Mouse (Mus musculus) heart, embryonic 11.5 days (tissue): ENCODE results near the gene Rcc1. TPM values are rescaled to one million over a fixed set of nuclear protein-coding genes. Genes with fewer than 3 reads are reported as not detected.
A peak's percentile ranks its signal among the peaks of the same experiment; 100 is the strongest.

Experiments
- ATAC-seq: fragments of 200-750 bp; cut with Nextera tagmentation; replicated peaks from 2 replicates; pipeline ENCODE4 v1.8.0; 2017; ENCODE audit warnings: moderate library complexity; ENCODE audit not compliant: insufficient number of reproducible peaks, low FRiP score, low TSS enrichment
- H3K27ac ChIP-seq: fragments of 300-500 bp; sonication (generic); 2 replicates; pipeline ENCODE4 v1.5.1; 2014; ENCODE audit warnings: mild to moderate bottlenecking, low read depth, low read length
- H3K27me3 ChIP-seq: fragments of 300-500 bp; sonication (generic); 2 replicates; pipeline ENCODE4 v1.6.1; 2014; ENCODE audit warnings: mild to moderate bottlenecking, low read length, mixed read lengths; ENCODE audit not compliant: control insufficient read depth, insufficient read depth
- H3K36me3 ChIP-seq: fragments of 300-500 bp; sonication (generic); 2 replicates; pipeline ENCODE4 v1.6.1; 2014; ENCODE audit warnings: mild to moderate bottlenecking, low read length, moderate library complexity, mixed read lengths; ENCODE audit not compliant: control insufficient read depth, insufficient read depth
- H3K4me1 ChIP-seq: fragments of 300-500 bp; sonication (generic); 2 replicates; pipeline ENCODE4 v1.6.1; 2014; ENCODE audit warnings: low read length; ENCODE audit not compliant: control insufficient read depth, insufficient read depth
- H3K4me2 ChIP-seq: fragments of 300-500 bp; sonication (generic); 2 replicates; pipeline ENCODE4 v1.6.1; 2014; ENCODE audit warnings: mild to moderate bottlenecking, moderate library complexity
- H3K4me3 ChIP-seq: fragments of 300-500 bp; sonication (generic); 2 replicates; pipeline ENCODE4 v1.5.1; 2014; ENCODE audit warnings: low read depth, low read length
- H3K9ac ChIP-seq: fragments of 300-500 bp; sonication (generic); 2 replicates; pipeline ENCODE4 v1.6.1; 2014; ENCODE audit warnings: mild to moderate bottlenecking, low read depth, low read length, moderate library complexity
- H3K9me3 ChIP-seq: fragments of 300-500 bp; sonication (generic); replicated peaks from 2 replicates; pipeline ENCODE4 v1.6.1; 2016; ENCODE audit warnings: low read length; ENCODE audit not compliant: control insufficient read depth
- WGBS: fragments of 180-500 bp; shearing (Covaris S2); extraction: QIAGEN DNeasy Blood & Tissue Kit; methylation state at CpG from one replicate; pipeline ENCODE4 v1.1.7; 2014; ENCODE audit not compliant: insufficient replicate concordance; 5-methylcytosine and 5-hydroxymethylcytosine counted together
- polyA plus RNA-seq: library from polyadenylated mRNA; unstranded; fragments of >200 nt; fragmentation: Nextera tagmentation; extraction: Ambion mirVana; gene quantifications from 2 replicates; pipeline ENCODE4 v1.2.1, GENCODE M21; 2014

The Rcc1 gene
- polyA plus RNA-seq, 1 experiment from 2014 or later, result 28.1 TPM

DNA sequence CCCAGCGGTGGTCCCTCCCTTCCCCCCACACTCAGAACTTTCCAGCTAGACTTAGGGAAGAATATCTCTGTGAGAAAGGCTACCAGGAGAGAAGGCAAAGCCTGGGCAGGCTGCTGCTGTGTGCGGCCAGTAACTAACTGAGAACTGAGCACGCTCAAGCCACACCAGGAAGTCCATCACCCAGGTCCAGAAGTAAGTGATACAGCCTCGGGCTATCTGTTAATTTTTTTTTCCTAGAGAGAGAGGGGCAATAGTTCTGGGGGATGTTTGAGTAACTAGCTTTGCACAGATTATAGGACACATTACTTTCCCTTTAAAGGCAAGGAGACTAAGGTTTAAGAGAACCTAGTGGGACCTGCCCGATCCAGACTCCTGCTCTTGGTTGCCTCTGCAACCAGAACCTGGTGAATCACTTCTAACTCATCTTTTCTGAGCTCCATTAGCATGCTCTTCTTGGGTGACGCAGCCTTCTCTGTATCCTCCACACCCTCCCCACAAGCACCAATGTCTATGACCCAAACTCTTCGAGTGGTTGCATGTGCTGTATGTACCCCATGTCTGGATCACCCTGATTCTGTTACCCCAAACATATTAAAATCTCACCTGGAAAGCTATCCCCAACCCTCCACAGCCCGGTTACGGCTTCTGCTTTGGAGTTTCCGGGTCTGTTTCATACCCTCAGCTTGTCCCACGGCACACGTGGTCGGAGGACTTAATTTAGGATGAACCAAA lies 8.8 kb downstream of the Rcc1 start:
- ATAC-seq, result no peak
- peak overlapping the region; percentile 8; the same call in 1 of the 2 replicates for H3K27ac ChIP-seq
- no peaks in the 10 kb centered on the region for H3K9me3 ChIP-seq
- no peaks in the 10 kb centered on the region for H3K27me3 ChIP-seq
- H3K36me3 ChIP-seq, result peaks cover 3% of the 10 kb centered on the region
- peak overlapping the region; percentile 85 for H3K4me2 ChIP-seq
- H3K4me1 ChIP-seq, result peaks cover 24% of the 10 kb centered on the region
- peak overlapping the region; percentile 88 for H3K9ac ChIP-seq
- 4% methylated on average over 13 of the region's 13 CpGs for WGBS
- peak overlapping the region; percentile 64 for H3K4me3 ChIP-seq

DNA sequence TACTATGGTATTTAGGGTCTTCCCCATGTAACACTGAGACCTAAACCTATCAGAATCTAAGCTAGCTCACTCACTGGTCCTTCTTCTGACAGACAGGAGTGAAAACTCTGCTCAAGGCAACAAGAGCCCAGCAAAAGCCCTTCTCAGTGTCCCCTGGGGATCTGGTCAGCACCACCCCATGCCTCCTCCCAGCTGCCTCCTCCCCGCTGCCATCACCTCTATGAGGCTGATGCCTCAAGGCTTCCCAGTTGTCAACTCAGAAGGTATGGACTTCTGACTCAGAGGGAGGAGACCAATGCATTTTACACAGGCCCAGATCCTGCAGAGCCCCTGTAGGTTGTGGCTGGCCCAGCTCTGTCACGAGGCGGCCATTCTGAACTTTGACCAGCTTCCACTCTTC lies 12.0 kb downstream of the Rcc1 start:
- no peaks in the 10 kb centered on the region for H3K9me3 ChIP-seq
- no peak overlapping the region for H3K4me2 ChIP-seq
- H3K9ac ChIP-seq, result no peak overlapping the region
- no peak for ATAC-seq
- no peaks in the 10 kb centered on the region for H3K27me3 ChIP-seq
- no peak overlapping the region for H3K27ac ChIP-seq
- H3K4me3 ChIP-seq, result no peak overlapping the region
- WGBS, result 89% methylated on average over 3 of the region's 3 CpGs
- peaks cover 24% of the 10 kb centered on the region for H3K4me1 ChIP-seq
- peaks cover 21% of the 10 kb centered on the region for H3K36me3 ChIP-seq

DNA sequence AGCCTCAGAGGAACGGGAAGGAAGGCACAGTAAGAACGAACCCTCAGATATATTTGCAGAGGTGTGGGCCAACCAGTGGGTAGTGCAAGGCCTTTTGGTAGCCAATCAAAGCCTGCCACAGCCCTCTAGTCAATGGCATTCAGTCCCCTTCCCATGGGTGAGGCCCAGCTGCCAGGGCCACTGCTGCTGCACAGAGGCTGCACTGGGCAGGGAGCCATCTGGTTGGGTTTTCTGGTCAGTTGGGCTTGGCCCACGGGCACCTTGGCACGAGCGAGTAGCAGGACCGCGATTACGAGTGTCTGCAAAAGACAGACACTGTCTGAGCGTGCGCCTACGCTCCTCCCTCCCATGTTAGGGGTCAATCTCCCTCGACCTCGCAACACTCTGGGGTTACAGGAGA lies 14.5 kb downstream of the Rcc1 start:
- ATAC-seq, result no peak
- no peaks in the 10 kb centered on the region for H3K9me3 ChIP-seq
- H3K9ac ChIP-seq, result no peak overlapping the region; the same call in 1 of the 2 replicates
- H3K27me3 ChIP-seq, result no peaks in the 10 kb centered on the region
- no peak overlapping the region for H3K4me2 ChIP-seq
- H3K27ac ChIP-seq, result no peak overlapping the region
- H3K36me3 ChIP-seq, result peaks cover 27% of the 10 kb centered on the region
- WGBS, result 92% methylated on average over 13 of the region's 13 CpGs
- H3K4me1 ChIP-seq, result peaks cover 14% of the 10 kb centered on the region
- H3K4me3 ChIP-seq, result no peak overlapping the region

DNA sequence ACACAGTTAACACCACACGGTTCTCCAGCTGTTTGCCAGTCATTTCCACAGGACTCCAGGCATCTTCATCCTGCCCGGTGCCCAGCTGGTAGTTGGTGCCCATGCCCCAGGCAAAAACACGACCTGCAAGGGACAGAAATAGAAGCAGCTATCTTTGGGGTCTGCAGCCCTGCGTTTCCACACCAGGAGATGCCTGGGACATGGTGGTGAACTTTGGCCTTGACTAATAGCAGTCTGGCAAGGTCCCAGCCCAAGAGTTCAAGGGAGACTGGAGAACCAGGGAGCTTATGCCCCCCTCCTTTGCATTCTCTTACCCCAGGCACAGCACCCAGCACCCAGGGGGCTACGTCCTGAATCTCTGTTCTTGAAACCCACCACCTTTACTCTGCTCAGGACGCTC lies 20.5 kb downstream of the Rcc1 start:
- H3K4me3 ChIP-seq, result no peak overlapping the region
- H3K9me3 ChIP-seq, result no peaks in the 10 kb centered on the region
- H3K9ac ChIP-seq, result no peak overlapping the region
- no peak overlapping the region for H3K27ac ChIP-seq
- peaks cover 20% of the 10 kb centered on the region for H3K36me3 ChIP-seq
- H3K27me3 ChIP-seq, result no peaks in the 10 kb centered on the region
- no peak overlapping the region for H3K4me2 ChIP-seq
- 75% methylated on average over 6 of the region's 6 CpGs for WGBS
- H3K4me1 ChIP-seq, result peaks cover 7% of the 10 kb centered on the region
- ATAC-seq, result no peak

DNA sequence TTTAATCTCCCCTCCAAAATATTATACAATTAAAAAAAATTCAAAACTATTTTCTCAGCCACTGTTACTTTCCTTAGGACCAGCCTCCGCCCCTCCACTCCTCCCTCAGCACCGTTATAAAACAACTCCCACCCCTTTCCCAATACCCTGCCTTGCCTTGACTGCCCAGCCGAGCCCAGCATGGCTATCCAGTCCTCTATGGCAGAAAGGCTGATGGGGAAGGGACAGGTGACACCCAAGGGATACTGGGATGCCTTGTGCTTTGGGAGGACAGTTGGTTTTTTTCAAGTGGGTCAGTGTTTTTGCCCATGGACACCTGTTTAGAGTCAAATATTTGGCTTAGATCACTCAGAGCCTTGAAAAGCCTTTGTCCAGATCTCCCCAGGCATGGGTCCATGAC lies 21.4 kb downstream of the Rcc1 start:
- Histone ChIP-seq H3K4me3 (no peak overlapping the region), H3K36me3 (peaks cover 16% of the 10 kb centered on the region), H3K4me2 (no peak overlapping the region), H3K4me1 (peaks cover 7% of the 10 kb centered on the region), H3K9me3 (no peaks in the 10 kb centered on the region), H3K9ac (no peak overlapping the region), H3K27ac (no peak overlapping the region), H3K27me3 (no peaks in the 10 kb centered on the region)
- 82% methylated on average over 3 of the region's 3 CpGs for WGBS
- ATAC-seq, result no peak

DNA sequence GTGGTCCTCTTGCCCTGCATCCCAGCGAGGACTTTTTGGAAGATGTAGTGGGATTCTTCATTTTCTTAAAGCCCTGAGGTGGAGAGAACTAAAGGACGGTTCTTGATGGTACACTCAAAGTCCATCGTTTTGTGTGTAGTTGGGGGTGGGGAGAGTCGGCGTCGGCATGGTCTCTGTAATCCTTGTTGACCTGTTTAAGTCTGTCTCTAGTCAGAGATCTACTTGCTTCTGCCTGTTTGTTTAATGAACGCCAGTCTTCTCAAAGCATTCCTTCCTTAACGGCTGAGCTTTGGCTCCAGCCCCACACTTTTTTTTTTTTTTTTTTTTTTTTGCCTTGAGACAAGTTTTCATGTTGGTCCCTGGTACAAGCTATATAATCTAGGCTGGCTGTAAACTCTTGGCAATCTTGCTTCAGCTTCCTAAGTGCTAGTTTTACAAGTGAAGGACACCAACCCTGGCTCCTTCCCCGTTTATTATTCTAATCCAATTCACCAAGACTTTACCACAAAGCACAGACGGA lies 23.5 kb downstream of the Rcc1 start:
- 12% methylated on average over 10 of the region's 10 CpGs for WGBS
- no peak for ATAC-seq

DNA sequence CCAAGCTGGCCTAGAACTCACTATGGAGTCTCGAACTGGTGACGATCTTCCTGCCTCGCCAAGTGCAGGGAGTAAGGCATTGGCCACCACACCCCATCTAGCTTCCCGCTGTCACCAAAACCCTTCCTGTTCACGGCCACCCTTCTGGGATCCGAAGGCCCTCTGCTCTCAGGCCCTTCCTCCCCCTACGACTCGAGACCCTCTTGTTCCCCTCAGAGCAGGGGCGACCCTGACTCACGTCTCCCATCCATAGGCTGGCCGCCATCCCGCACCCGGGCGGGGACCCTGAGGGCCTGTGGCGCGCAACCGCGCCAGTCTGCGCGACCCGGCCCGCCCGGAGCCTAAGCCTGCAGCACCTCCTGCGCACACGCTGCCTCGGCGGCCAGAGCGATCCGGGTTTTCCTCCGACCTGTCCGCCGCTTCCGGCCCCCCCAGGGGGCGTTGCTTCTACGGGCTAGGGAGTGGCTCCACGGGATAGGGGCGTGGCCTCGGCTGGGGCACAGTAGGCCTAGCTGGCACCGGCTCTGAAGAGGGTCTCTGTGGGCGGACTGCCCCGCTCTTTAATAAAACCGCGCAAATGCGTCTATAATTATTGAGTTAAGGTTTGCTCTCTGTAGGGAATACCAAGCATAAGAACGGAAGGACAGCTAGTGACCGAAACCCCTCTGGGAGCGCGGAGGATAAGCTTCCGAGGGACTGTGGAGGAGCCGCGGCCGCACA lies 24.1 kb downstream of the Rcc1 start, which contains the start of gene Trnau1ap:
Trnau1ap (minus strand) TSS at position 424 of the 720 bp plus-strand sequence.
- Histone ChIP-seq H3K9ac (peak within 1 kb of the TSS; percentile 91), H3K4me2 (peak within 1 kb of the TSS; percentile 68), H3K4me3 (peak within 1 kb of the TSS; percentile 86), H3K36me3 (peaks cover 22% of the 10 kb centered on the region), H3K9me3 (no peaks in the 10 kb centered on the region), H3K4me1 (peaks cover 7% of the 10 kb centered on the region), H3K27ac (peak within 1 kb of the TSS; percentile 91), H3K27me3 (no peaks in the 10 kb centered on the region)
- ATAC-seq, result peak; percentile 96
- under 1% methylated on average over 52 of the region's 52 CpGs for WGBS

More for the DNA sequence above, 23.5 kb downstream of the Rcc1 start:
- no peaks in the 10 kb centered on the region for H3K9me3 ChIP-seq
- H3K9ac ChIP-seq, result peak overlapping the region; percentile 91
- H3K27ac ChIP-seq, result peak overlapping the region; percentile 91; the same call in 1 of the 2 replicates
- peaks cover 7% of the 10 kb centered on the region for H3K4me1 ChIP-seq
- peak overlapping the region; percentile 68 for H3K4me2 ChIP-seq
- H3K27me3 ChIP-seq, result no peaks in the 10 kb centered on the region
- H3K4me3 ChIP-seq, result peak overlapping the region; percentile 86
- H3K36me3 ChIP-seq, result peaks cover 21% of the 10 kb centered on the region

DNA sequence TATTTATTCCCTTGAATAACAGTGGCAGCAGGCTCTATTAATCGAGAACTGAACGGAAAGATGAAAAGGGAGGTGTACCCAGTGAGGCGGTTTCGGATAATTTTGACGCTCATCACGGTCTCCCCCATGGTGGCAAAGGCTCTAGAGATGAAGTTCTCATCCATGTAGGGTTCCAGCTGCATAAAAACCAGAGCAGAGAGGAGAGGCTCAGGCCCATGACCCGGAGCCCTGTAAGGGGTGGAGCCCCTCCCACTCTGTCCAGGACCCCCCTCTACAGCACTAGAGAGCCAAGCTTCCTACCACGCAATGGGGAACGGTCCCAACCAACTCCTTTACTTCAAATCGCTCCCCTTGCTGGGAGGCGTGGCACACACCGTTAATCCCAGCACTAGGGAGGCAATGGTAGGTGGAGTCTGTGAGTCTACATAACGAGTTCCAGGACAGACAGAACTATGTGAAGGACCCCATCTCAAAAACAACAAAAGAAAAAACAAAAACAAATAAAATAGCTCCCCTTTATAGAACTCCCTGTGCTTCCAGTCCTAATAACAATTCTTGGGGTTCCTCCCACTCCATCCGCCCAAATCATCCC lies 24.9 kb downstream of the Rcc1 start:
- H3K9me3 ChIP-seq, result no peaks in the 10 kb centered on the region
- H3K9ac ChIP-seq, result peak overlapping the region; percentile 91
- WGBS, result 46% methylated on average over 14 of the region's 14 CpGs
- no peak for ATAC-seq
- no peaks in the 10 kb centered on the region for H3K27me3 ChIP-seq
- peak overlapping the region; percentile 68 for H3K4me2 ChIP-seq
- H3K36me3 ChIP-seq, result peaks cover 16% of the 10 kb centered on the region
- peak overlapping the region; percentile 91; the same call in 1 of the 2 replicates for H3K27ac ChIP-seq
- peaks cover 7% of the 10 kb centered on the region for H3K4me1 ChIP-seq
- peak overlapping the region; percentile 86 for H3K4me3 ChIP-seq
